Mouse (Mus musculus): Measurements from ENCODE around the gene Fut2. TPM values are rescaled to one million over a fixed set of nuclear protein-coding genes. Genes with fewer than 3 reads are reported as not detected.

Fut2 gene
- total RNA-seq, 2 experiments from 2014 or later = not detected

- no peak for ATAC-seq (replicated peaks; ENCODE audit: low FRiP score, poor library complexity, severe bottlenecking)
These were observed 24.7 kb downstream of the Fut2 start for GRCm38 (mm10) chr7:45641391-45642040.

- ATAC-seq (replicated peaks; ENCODE audit: low FRiP score, poor library complexity, severe bottlenecking) = no peak
These were observed 25.8 kb downstream of the Fut2 start for GRCm38 (mm10) chr7:45640191-45640957.

- ATAC-seq (replicated peaks; ENCODE audit: low FRiP score, poor library complexity, severe bottlenecking) = no peak
These were observed 26.6 kb downstream of the Fut2 start, which contains the start of gene Mamstr for GRCm38 (mm10) chr7:45639561-45640027. Gene Mamstr (plus strand): TSS chr7:45639977.

GRCm38 (mm10) chr7:45638623-45639401 is 27.4 kb downstream of the Fut2 start:
- ATAC-seq (replicated peaks; ENCODE audit: low FRiP score, poor library complexity, severe bottlenecking) = no peak

GRCm38 (mm10) chr7:45637710-45638109 is 28.5 kb downstream of the Fut2 start:
- ATAC-seq (replicated peaks; ENCODE audit: low FRiP score, poor library complexity, severe bottlenecking) = no peak

GRCm38 (mm10) chr7:45635711-45636688 is 30.2 kb downstream of the Fut2 start:
- ATAC-seq (replicated peaks; ENCODE audit: low FRiP score, poor library complexity, severe bottlenecking) = no peak

- no peak for ATAC-seq (replicated peaks; ENCODE audit: low FRiP score, poor library complexity, severe bottlenecking)
These were observed 31.1 kb downstream of the Fut2 start for GRCm38 (mm10) chr7:45634946-45635681.

- ATAC-seq (replicated peaks; ENCODE audit: low FRiP score, poor library complexity, severe bottlenecking) = no peak
These were observed 33.7 kb downstream of the Fut2 start for GRCm38 (mm10) chr7:45632499-45632898.

GRCm38 (mm10) chr7:45630064-45630907 is 35.9 kb downstream of the Fut2 start:
- no peak for ATAC-seq (replicated peaks; ENCODE audit: low FRiP score, poor library complexity, severe bottlenecking)

- peak; percentile 86 for ATAC-seq (replicated peaks; ENCODE audit: low FRiP score, poor library complexity, severe bottlenecking)
These were observed 37.6 kb downstream of the Fut2 start for GRCm38 (mm10) chr7:45628364-45629294.

- ATAC-seq (replicated peaks; ENCODE audit: low FRiP score, poor library complexity, severe bottlenecking) = no peak
These were observed 38.9 kb downstream of the Fut2 start, which contains the start of gene Rasip1 for GRCm38 (mm10) chr7:45627261-45627660. Gene Rasip1 (plus strand): TSS chr7:45627488.

- ATAC-seq (replicated peaks; ENCODE audit: low FRiP score, poor library complexity, severe bottlenecking) = no peak
These were observed 39.6 kb downstream of the Fut2 start for GRCm38 (mm10) chr7:45626571-45627076.

GRCm38 (mm10) chr7:45625481-45625880 is 40.7 kb downstream of the Fut2 start:
- ATAC-seq (replicated peaks; ENCODE audit: low FRiP score, poor library complexity, severe bottlenecking) = no peak

- ATAC-seq (replicated peaks; ENCODE audit: low FRiP score, poor library complexity, severe bottlenecking) = no peak
These were observed 41.5 kb downstream of the Fut2 start for GRCm38 (mm10) chr7:45624718-45625117.

- no peak for ATAC-seq (replicated peaks; ENCODE audit: low FRiP score, poor library complexity, severe bottlenecking)
These were observed 42.7 kb downstream of the Fut2 start for GRCm38 (mm10) chr7:45623507-45623906.

- no peak for ATAC-seq (replicated peaks; ENCODE audit: low FRiP score, poor library complexity, severe bottlenecking)
These were observed 44.8 kb downstream of the Fut2 start, which contains the start of gene Izumo1 for GRCm38 (mm10) chr7:45621443-45621842. Gene Izumo1 (plus strand): TSS chr7:45621811.

Measured in erythroid progenitor cell, adult 5-6 weeks (primary cell).